Mouse (Mus musculus): ENCODE measurements around the gene Pycr2. TPM values are rescaled to one million over a fixed set of nuclear protein-coding genes. Genes with fewer than 3 reads are reported as not detected.
A peak's percentile ranks its signal among the peaks of the same experiment; 100 is the strongest.

Pycr2 gene
- polyA plus RNA-seq, 1 experiment from 2014 or later, result 85.1 TPM

- WGBS, result 76% methylated on average over 4 of the region's 4 CpGs
- ATAC-seq (replicated peaks), result no peak
- H3K27me3 ChIP-seq, result peaks cover 44% of the 10 kb centered on the region
Observed at GRCm38 (mm10) chr1:180944553-180944952, 40.5 kb downstream of the Pycr2 start.

DNA sequence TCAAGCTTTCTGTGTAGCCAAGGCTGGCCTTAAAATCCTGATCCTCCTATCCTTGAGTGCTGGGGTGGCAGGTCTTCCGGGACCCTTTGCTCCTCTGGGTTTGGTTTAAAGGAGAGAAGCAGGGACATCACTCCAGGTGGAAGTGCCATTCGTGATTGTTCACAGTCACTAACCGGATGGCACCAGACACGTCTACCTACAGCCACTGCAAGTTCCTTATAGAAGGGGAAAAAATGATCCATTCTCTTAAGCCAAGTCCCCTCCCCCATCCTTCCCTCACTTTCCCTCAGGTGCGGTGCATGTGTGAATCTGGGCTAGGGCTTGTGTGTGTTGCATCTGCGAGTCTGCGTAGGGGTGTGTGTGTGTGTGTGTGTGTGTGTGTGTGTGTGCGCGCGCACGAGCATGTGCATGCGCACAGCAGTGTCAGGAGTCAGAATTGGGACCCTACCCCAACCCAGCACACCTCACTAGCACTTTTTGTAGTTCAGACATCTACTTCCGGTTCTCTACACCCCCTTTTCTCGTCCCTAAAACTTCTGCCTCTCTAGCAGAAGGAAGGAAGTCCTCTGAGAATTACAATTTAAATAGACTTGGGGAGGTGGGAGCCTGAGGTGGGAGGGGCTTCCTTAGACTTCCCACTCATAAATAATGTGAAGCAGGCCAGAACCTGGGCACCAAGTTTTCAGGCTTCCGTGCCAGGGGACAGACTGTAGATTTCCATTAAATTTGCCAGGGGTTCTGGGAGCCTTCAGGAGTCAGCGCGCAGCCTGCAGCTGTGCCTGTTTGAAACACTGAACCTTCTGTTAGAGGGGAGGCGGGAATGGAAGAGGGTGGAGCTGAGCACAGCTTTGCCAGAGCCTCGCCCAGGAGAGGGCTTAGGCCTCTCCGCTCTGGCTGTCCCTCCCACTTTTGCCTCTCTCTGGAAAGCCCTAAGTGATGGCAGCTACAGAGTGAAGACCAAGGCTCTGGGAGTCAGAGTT, 41.2 kb downstream of the Pycr2 start:
- no peaks in the 10 kb centered on the region for H3K9me3 ChIP-seq
- WGBS, result 33% methylated on average over 20 of the region's 20 CpGs
- peaks cover 18% of the 10 kb centered on the region for H3K4me1 ChIP-seq
- ATAC-seq (replicated peaks), result peak; percentile 65; the same call in 1 of the 2 replicates
- H3K27ac ChIP-seq (replicated peaks), result no peak overlapping the region
- H3K9ac ChIP-seq (replicated peaks), result no peak overlapping the region
- H3K4me2 ChIP-seq (replicated peaks), result no peak overlapping the region
- peaks cover 44% of the 10 kb centered on the region for H3K27me3 ChIP-seq
- H3K36me3 ChIP-seq, result no peaks in the 10 kb centered on the region
- H3K4me3 ChIP-seq, result no peak overlapping the region

More at GRCm38 (mm10) chr1:180944553-180944952, 40.5 kb downstream of the Pycr2 start:
- Histone ChIP-seq H3K4me2 (replicated peaks) (no peak overlapping the region), H3K9ac (replicated peaks) (no peak overlapping the region), H3K9me3 (no peaks in the 10 kb centered on the region), H3K27ac (replicated peaks) (no peak overlapping the region), H3K36me3 (no peaks in the 10 kb centered on the region), H3K4me3 (no peak overlapping the region), H3K4me1 (peaks cover 18% of the 10 kb centered on the region)

DNA sequence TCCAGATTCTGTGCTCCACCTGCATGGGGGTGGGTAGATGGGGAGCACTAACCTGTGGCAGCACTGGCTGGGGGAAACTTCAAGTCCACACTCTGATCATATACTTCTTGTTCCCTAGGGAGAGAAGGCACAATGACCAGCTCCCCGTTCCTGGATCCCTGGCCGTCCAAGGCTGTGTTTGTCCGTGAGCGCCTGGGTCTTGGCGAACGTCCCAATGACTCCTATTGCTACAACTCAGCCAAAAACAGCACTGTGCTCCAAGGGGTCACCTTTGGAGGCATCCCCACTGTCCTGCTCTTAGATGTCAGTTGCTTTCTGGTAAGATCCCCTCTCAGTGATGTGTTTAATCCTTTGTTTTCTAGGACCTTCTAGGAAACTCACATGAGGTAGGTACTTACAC, 42.4 kb downstream of the Pycr2 start:
- Histone ChIP-seq H3K4me3 (no peak overlapping the region), H3K27ac (replicated peaks) (no peak overlapping the region), H3K27me3 (peaks cover 35% of the 10 kb centered on the region), H3K9ac (replicated peaks) (no peak overlapping the region), H3K4me2 (replicated peaks) (no peak overlapping the region), H3K36me3 (no peaks in the 10 kb centered on the region), H3K9me3 (no peaks in the 10 kb centered on the region), H3K4me1 (peaks cover 17% of the 10 kb centered on the region)
- no peak for ATAC-seq (replicated peaks)
- 88% methylated on average over 6 of the region's 6 CpGs for WGBS

DNA sequence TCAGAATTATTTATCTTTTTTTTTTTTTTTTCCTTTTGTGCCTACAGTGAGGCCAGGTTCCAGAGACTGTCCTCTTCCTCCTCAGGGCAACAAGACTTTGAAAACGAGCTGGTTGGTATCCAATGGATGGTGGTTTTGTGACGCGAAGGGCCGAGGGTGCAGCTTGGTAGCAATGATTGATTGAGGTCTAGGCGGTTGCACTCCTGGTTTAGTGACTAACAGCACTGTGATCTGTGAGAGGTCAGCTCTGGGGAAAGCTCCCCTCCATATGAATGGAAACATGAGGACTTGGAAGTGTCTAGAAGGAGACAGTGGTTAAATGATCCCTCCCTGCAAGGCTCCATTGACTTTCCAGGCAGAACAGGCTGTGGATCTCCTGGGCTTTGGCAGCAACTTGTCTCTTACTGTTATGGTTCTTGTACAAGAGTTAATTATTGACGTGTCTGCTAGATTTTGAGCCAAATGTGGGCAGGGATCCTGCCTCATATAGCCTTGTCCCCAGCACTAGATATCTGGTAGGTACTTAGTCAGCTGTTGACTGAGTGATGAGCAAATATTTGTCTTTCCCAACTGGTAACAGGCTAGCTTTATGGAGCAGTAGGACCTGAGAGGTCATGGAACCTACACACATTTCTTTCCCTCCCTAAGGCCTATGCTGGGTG, 48.1 kb downstream of the Pycr2 start:
- Histone ChIP-seq H3K27ac (replicated peaks) (no peak overlapping the region), H3K4me2 (replicated peaks) (no peak overlapping the region)
- WGBS, result 90% methylated on average over 6 of the region's 6 CpGs

DNA sequence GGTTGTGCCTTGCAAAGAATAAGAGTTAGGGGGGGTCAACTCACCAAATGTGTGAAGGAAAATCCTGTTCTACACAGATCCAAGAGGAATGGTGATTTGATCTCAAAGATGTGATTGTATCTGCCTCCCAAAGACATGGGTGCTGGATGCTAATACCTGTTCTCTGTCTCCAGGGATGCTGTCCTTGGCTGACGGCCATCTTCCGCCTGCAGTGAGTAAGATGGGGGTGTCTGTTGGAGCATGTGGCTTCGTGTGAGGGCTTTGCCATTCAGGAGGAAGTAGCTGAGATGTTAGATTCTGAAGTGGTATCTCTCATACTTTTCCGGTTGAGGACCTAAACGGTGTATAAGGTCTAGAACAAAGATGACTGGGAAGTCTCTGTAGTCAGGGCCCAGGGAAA, 48.7 kb downstream of the Pycr2 start:
- no peaks in the 10 kb centered on the region for H3K4me1 ChIP-seq
- no peaks in the 10 kb centered on the region for H3K9me3 ChIP-seq
- 88% methylated on average over 5 of the region's 5 CpGs for WGBS
- no peak overlapping the region for H3K9ac ChIP-seq (replicated peaks)
- ATAC-seq (replicated peaks), result no peak
- H3K36me3 ChIP-seq, result no peaks in the 10 kb centered on the region
- H3K4me2 ChIP-seq (replicated peaks), result no peak overlapping the region
- no peak overlapping the region for H3K4me3 ChIP-seq
- no peaks in the 10 kb centered on the region for H3K27me3 ChIP-seq
- no peak overlapping the region for H3K27ac ChIP-seq (replicated peaks)

More for the DNA sequence above, 48.1 kb downstream of the Pycr2 start:
- H3K9me3 ChIP-seq, result no peaks in the 10 kb centered on the region
- H3K4me1 ChIP-seq, result no peaks in the 10 kb centered on the region
- no peak for ATAC-seq (replicated peaks)
- H3K4me3 ChIP-seq, result no peak overlapping the region
- no peaks in the 10 kb centered on the region for H3K27me3 ChIP-seq
- no peaks in the 10 kb centered on the region for H3K36me3 ChIP-seq
- no peak overlapping the region for H3K9ac ChIP-seq (replicated peaks)

DNA sequence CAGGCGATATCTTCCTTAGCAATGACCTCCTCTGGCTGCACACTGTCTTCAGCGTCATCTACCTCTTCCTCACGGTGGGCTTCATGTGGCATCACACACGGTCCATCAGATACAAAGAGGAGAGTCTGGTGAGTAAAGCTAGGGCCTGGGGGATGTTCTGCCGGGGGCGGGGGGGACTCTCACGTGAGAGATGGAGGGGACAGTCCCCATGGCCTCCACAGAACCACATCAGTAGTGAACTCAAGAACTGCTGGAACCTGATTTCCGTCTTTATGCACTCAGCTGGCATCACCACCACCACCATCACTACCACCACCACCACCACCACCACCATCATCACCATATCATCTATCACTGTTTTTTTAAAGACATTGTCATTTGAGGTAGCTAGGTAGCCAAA, 52.3 kb downstream of the Pycr2 start:
- Histone ChIP-seq H3K4me1 (no peaks in the 10 kb centered on the region), H3K4me3 (no peak overlapping the region), H3K4me2 (replicated peaks) (no peak overlapping the region), H3K27me3 (no peaks in the 10 kb centered on the region), H3K36me3 (no peaks in the 10 kb centered on the region), H3K9me3 (no peaks in the 10 kb centered on the region), H3K9ac (replicated peaks) (no peak overlapping the region), H3K27ac (replicated peaks) (no peak overlapping the region)
- WGBS, result 90% methylated on average over 8 of the region's 8 CpGs
- no peak for ATAC-seq (replicated peaks)

DNA sequence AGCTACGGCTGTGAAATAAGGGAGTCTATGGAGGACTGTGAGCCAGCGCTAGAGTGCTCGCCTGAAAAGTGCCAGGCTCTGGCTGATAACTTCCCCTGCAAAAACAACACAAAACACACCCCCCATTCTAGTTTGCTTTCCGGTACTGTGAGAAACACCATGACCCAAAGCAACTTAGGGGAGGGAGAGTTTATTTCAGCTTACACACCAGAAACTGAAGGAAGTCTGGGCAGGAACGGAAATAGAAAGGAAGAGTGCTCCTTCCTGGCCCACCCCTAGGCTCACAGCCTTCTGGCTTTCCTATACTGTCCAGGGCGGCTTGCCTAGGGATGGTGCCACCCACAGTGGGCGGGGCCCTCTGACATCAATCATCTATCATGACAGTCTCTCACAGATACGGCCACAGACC, 52.9 kb downstream of the Pycr2 start:
- no peak overlapping the region for H3K27ac ChIP-seq (replicated peaks)
- no peak for ATAC-seq (replicated peaks)
- H3K4me1 ChIP-seq, result no peaks in the 10 kb centered on the region
- no peak overlapping the region for H3K4me3 ChIP-seq
- H3K27me3 ChIP-seq, result no peaks in the 10 kb centered on the region
- no peak overlapping the region for H3K4me2 ChIP-seq (replicated peaks)
- no peaks in the 10 kb centered on the region for H3K9me3 ChIP-seq
- H3K36me3 ChIP-seq, result no peaks in the 10 kb centered on the region
- no peak overlapping the region for H3K9ac ChIP-seq (replicated peaks)
- 89% methylated on average over 8 of the region's 8 CpGs for WGBS

Other genes with a start within 250 kb of the Pycr2 start
- 0.11 and 0.18 TPM in 2 replicates for gene Mixl1, start 207.3 kb upstream of the Pycr2 start, polyA plus RNA-seq (2015; fragmentation: Nextera tagmentation; extraction: Ambion mirVana)
- gene Acbd3, start 178.2 kb upstream of the Pycr2 start, polyA plus RNA-seq (2015; fragmentation: Nextera tagmentation; extraction: Ambion mirVana), result 20.7 and 23.7 TPM in 2 replicates
- 3,899 and 4,029 TPM in 2 replicates for gene H3f3a, start 90.3 kb upstream of the Pycr2 start, polyA plus RNA-seq (2015; fragmentation: Nextera tagmentation; extraction: Ambion mirVana)
- gene Sde2, start 53.2 kb upstream of the Pycr2 start, polyA plus RNA-seq (2015; fragmentation: Nextera tagmentation; extraction: Ambion mirVana), result 35.7 and 35.9 TPM in 2 replicates
- gene Lefty2, start 11.2 kb upstream of the Pycr2 start, polyA plus RNA-seq (2015; fragmentation: Nextera tagmentation; extraction: Ambion mirVana), result 3.7 and 4.5 TPM in 2 replicates
- gene Lefty1, start 30.7 kb downstream of the Pycr2 start, polyA plus RNA-seq (2015; fragmentation: Nextera tagmentation; extraction: Ambion mirVana), result 0.22 and 0.23 TPM in 2 replicates
- gene Tmem63a, start 38.1 kb downstream of the Pycr2 start, polyA plus RNA-seq (2015; fragmentation: Nextera tagmentation; extraction: Ambion mirVana), result 1.6 and 2.2 TPM in 2 replicates
- 3.6 and 4.0 TPM in 2 replicates for gene Ephx1, start 116.6 kb downstream of the Pycr2 start, polyA plus RNA-seq (2015; fragmentation: Nextera tagmentation; extraction: Ambion mirVana)
- 0.11 TPM in 1 of 2 replicates, not detected in the other for gene 9130409I23Rik, start 146.9 kb downstream of the Pycr2 start, polyA plus RNA-seq (2015; fragmentation: Nextera tagmentation; extraction: Ambion mirVana)
- 45.4 and 48.9 TPM in 2 replicates for gene Nvl, start 239.9 kb downstream of the Pycr2 start, polyA plus RNA-seq (2015; fragmentation: Nextera tagmentation; extraction: Ambion mirVana)
- gene Cnih4, start 240.4 kb downstream of the Pycr2 start, polyA plus RNA-seq (2015; fragmentation: Nextera tagmentation; extraction: Ambion mirVana), result 72.2 and 78.9 TPM in 2 replicates